Mouse (Mus musculus): Measurements from ENCODE around the gene Mab21l3. TPM values are rescaled to one million over a fixed set of nuclear protein-coding genes. Genes with fewer than 3 reads are reported as not detected.
A peak's percentile ranks its signal among the peaks of the same experiment; 100 is the strongest.

Mab21l3 gene
- total RNA-seq (2021), result under 1 TPM; 0.12 to 0.16 TPM
- long read RNA-seq, experiment 1, result 0 reads
- long read RNA-seq, experiment 2, result 0 reads

DNA sequence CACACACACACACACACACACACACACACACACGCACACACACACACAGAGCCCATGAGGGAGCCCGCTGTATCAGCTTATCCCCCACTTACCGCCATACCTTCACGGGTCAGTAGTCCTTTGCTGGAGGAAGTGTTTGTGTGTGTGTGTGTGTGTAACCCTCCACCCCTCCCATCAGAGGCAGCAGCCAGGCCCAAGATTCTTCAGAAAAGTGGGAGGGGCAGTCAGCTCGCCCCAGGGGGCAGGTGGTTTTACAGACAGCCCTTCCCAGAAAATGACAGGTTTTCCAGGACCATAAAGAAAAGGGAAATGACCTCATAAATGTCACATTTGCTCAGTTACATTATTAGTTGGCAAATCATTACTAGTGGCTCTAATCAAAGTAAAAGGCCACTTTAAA is at the start of gene Mab21l3:
Gene Mab21l3 (minus strand): TSS at position 144 of the 400 bp plus-strand sequence.
- no peak for DNase-seq (ENCODE audit: low spot score in 2 of 2)

DNA sequence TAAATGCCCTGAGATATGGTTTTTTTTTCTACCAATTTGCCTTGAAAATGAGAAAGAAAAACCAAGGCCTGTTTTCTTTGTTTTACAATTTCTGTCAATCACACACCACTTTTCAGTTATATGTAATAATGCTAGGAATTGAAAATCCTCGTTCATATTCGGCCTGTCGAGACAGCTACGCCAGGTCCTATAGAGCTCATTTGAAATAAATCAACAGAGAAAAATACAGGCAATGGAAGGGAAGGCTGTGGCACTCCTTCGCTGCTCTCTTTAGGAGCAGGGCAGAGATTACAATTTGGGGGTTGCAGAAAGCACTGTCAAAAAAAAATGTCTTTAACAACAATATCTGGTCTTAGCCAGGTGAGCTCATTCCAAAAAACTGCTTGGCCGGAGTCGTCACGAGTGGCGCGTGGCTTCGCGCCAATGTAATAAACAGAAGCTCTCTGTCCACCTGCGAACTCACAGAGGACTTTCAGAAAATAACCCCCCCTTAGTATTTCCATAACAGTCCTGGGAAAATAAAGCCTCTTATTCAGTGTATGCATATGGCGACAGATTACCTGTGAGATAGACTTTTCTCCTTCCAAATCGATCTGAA is 48.7 kb upstream of the Mab21l3 start:
- DNase-seq (ENCODE audit: low spot score in 2 of 2), result no peak

GRCm38 (mm10) chr3:101896893-101897292 is 48.1 kb upstream of the Mab21l3 start:
- DNase-seq (ENCODE audit: low spot score in 2 of 2), result peak; percentile 30 to 63

DNA sequence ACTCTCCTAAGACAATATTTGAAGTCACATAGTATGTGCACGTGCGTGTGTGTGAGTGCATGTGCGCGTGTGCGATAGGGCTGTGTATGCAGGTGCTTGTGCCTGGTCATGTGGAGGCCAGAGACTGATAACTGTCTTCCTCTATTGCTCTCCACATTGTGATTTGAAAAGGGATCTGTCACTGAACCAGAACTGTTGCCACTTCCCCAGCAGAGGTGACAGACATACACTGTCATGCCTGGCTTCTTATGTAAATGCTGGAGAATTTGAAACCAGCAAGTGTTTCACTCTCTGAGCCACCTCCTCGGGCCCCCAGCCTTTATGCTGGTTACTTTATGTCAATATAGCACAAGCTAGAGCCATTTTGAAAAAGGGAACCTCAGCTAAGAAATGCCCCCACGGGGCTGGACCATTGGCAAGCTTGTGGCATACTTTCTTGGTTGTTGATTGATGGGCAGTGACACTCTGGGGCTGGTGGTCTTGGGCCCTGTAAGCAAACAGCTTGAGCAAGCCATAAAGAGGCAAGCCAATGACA is 46.7 kb upstream of the Mab21l3 start:
- no peak for DNase-seq (ENCODE audit: low spot score in 2 of 2)

DNA sequence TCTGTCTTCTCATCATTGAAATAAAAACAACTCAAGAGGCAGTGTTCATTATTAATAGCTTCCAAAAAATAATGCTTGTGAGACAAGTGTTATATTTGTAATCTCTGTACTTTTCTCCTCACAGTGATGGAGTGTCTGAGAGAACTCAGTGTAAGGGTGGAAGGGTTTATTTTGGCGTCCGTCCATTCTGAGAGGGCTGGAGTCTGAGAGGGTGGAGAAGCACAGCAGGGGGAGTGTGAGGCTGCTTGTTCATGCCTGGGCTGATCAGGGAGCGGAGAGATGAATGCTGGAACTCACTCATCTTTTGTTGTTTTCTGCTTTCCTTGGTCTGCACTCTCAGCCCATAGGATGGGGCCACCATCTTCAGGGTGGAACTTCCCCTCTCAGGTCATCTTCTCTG is 36.8 kb upstream of the Mab21l3 start:
- no peak for DNase-seq (ENCODE audit: low spot score in 2 of 2)

DNA sequence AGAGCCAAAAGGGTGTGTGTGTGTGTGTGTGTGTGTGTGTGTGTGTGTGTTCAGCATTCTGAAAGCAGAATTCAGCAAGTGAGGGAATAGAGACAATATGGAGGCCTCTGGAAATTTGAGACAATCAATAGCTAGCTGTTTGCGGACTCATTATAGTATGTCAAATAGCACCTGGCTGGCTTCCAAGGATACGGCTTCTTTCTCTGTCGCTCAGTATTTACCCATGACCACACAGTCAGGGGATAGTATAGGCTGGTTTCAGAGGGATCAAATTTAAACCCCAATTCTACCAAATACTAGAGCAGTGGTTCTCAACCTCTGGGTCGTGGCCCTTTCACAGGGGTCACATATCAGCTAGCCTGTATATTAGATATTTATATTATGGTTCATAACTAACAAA is 36.3 kb upstream of the Mab21l3 start:
- DNase-seq (ENCODE audit: low spot score in 2 of 2), result no peak

DNA sequence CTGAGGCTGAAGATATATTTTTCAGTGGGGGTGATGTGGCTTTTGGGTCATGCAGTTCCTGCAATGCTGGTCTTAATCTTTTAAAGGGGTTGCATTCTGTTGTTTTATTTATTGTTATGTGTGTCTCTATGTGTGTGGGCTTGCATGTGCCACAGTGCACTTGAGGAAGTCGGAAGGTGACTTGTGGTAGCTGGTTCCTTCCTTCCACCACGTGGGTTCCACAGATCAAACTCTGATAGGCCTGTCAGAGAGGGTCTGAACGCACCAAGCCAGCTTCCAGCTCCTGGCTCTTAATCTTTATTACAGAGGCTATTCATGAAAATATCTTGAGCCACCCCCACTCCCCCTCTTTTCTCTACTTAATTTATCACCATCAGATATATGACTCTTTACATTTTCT is 35.1 kb upstream of the Mab21l3 start:
- DNase-seq (ENCODE audit: low spot score in 2 of 2), result no peak

GRCm38 (mm10) chr3:101881721-101882120 is 33.0 kb upstream of the Mab21l3 start:
- no peak for DNase-seq (ENCODE audit: low spot score in 2 of 2)

GRCm38 (mm10) chr3:101880818-101881217 is 32.1 kb upstream of the Mab21l3 start:
- DNase-seq (ENCODE audit: low spot score in 2 of 2), result no peak

- no peak for DNase-seq (ENCODE audit: low spot score in 2 of 2)
These were observed 29.4 kb upstream of the Mab21l3 start for GRCm38 (mm10) chr3:101878136-101878535.

GRCm38 (mm10) chr3:101876459-101877285 is 27.9 kb upstream of the Mab21l3 start:
- no peak for DNase-seq (ENCODE audit: low spot score in 2 of 2)

GRCm38 (mm10) chr3:101875258-101875920 is 26.6 kb upstream of the Mab21l3 start:
- no peak for DNase-seq (ENCODE audit: low spot score in 2 of 2)

GRCm38 (mm10) chr3:101873061-101873675 is 24.4 kb upstream of the Mab21l3 start:
- DNase-seq (ENCODE audit: low spot score in 2 of 2), result no peak

GRCm38 (mm10) chr3:101871951-101872350 is 23.2 kb upstream of the Mab21l3 start:
- no peak for DNase-seq (ENCODE audit: low spot score in 2 of 2)

DNA sequence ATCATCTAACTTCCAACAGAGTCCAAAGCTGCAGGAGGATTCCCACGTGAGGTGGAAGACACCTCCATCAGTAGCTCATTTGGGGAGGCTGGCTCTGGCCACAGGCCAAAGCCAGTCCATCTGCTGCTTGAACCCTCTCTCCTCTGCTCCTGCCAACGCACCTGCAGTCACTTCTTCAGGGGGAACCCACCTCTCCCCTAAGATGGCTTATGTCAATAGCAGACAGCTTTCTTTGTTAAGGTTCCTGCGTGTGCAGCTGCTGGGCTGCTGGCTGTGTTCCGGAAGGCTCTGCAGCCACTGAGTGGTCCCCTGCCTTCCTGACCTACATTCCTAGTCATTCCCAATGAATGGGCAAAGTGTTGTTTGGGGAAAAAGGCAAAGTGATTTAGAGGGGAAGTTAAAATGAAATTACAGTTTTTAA is 18.3 kb upstream of the Mab21l3 start:
- DNase-seq (ENCODE audit: low spot score in 2 of 2), result peak in 1 of 2 experiments; percentile 19

DNA sequence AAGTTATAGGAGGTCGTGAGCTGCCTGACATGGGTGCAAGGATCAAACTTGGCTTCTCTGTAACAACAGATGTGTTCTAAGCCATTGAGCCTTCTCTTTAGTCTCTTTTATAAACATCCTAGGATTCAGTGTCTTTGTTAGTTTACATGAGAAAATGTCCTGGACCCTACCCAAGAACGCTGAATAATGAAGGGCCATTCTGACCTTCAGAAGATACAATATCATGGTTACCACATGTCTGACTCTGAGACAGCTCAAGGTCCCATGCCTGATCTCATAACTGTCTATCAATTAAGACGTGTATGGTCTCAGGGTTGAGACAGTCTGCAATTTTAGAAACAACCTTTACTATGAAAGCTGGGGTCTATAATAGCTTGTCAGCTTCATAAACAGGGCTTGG is 13.1 kb upstream of the Mab21l3 start:
- no peak for DNase-seq (ENCODE audit: low spot score in 2 of 2)

GRCm38 (mm10) chr3:101860151-101860550 is 11.4 kb upstream of the Mab21l3 start:
- no peak for DNase-seq (ENCODE audit: low spot score in 2 of 2)

- no peak for DNase-seq (ENCODE audit: low spot score in 2 of 2)
These were observed 11.0 kb upstream of the Mab21l3 start for GRCm38 (mm10) chr3:101859740-101860139.

DNA sequence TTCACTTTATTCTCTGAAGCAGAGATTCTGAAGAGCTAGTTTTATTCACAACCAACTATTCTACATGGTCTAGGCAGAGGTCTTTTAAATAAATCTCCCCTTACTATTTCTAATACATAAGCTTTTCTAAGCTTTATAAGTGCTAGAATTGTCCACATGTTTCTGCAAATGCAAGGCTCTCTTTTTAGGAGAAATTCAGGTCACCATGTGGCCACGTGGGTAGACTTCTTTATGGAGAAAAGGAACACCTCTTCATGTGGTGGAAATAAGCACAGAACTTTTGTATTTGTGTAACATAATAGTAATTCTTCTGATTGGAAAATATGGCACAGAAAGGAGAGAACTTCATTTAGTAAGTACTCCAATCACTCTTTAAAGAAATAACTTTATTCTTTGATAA is 5.3 kb upstream of the Mab21l3 start:
- no peak for DNase-seq (ENCODE audit: low spot score in 2 of 2)

- no peak for DNase-seq (ENCODE audit: low spot score in 2 of 2)
These were observed 2.6 kb upstream of the Mab21l3 start for GRCm38 (mm10) chr3:101851363-101851762.

DNA sequence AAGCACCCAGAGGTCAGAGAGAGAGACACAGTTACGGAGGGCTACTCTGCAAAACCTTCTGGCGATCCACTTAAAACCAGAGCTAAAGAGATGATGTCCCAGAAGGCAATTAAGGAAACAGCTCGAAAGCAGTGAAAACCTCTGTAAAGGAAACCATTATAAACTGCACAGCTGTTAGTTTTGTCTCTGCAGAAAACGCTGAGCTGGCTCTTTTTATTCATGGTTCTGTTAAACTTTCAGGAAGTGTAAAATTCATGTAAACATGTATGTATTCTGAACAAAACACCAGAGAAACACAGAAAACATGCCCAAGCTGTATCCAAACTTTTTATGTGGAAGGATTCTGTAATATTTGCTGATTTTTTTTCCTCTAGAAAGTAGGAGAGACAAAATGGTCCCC is 2.7 kb downstream of the Mab21l3 start:
- DNase-seq (ENCODE audit: low spot score in 2 of 2), result no peak
